Comparison of ENCODE assay signal across 9 mouse cellular contexts in the genomic region with DNA sequence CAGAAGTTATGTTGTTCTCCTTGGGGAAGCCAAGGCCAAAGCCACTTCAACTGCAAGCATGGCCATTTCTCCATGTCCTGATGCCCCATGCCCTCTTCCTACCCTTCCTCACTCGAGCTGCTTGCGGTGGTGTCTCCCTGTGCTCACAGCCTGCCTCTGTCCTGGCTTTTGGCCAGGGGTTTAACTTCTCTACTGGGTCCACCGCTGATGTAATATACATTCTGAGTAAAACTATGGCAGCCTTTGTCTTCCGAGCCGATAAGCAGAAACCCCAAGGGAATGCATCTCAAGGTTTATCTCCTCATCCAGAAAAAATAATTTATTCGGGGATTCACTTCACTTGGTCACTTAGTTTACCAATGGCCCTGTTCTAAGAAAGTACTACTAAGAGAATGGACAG. TPM values are rescaled to one million over a fixed set of nuclear protein-coding genes. Genes with fewer than 3 reads are reported as not detected.
DNase-seq lines count a peak whose midpoint lies in the region; ATAC-seq lines count a peak whose summit lies in the region.
"Had no signal": no experiment of that assay in that cellular context is flagged by ENCODE, and none has a peak within 500 bp of the region (broad histone marks: within the 10 kb centered on the region; RNA-seq: fewer than 3 reads in every experiment).

No protein-coding gene starts in this region.

- H3K4me3 ChIP-seq in midbrain, embryonic 14.5 days (replicated peaks; ENCODE audit: low read depth, low read length) = no peak overlapping the region
- H3K4me3 ChIP-seq in midbrain, embryonic 15.5 days = no peak overlapping the region
- no peak overlapping the region for H3K4me3 ChIP-seq in midbrain, embryonic 11.5 days (ENCODE audit: low read depth, low read length)

- H3K4me1 ChIP-seq in midbrain, embryonic 14.5 days (ENCODE audit: control insufficient read depth, insufficient read depth, low read length) = 0 out of 2 replicates have a peak, but pooled peaks cover 5% of the 10 kb centered on the region
- peaks cover 4% of the 10 kb centered on the region for H3K4me1 ChIP-seq in midbrain, embryonic 15.5 days
- H3K4me1 ChIP-seq in midbrain, embryonic 11.5 days (ENCODE audit: control insufficient read depth, insufficient read depth, low read length) = peaks cover 2% of the 10 kb centered on the region; the same call in 1 of the 2 replicates

- DNase-seq in cerebellum, postnatal 10 days = peak; percentile 15 to 20
- peak; percentile 12 for DNase-seq in midbrain, embryonic 14.5 days
- DNase-seq in spleen, postnatal 36 days (ENCODE audit: low spot score in 2 of 2) = peak; percentile 20 to 53
- DNase-seq in midbrain, embryonic 11.5 days (ENCODE audit: low spot score, missing footprints) = no peak
- DNase-seq in frontal cortex, postnatal 25 days (ENCODE audit: low spot score in 2 of 2) = no peak

- H3K4me2 ChIP-seq in midbrain, embryonic 14.5 days (ENCODE audit: low read length) = no peak overlapping the region
- H3K4me2 ChIP-seq in midbrain, embryonic 15.5 days = no peak overlapping the region
- H3K4me2 ChIP-seq in midbrain, embryonic 11.5 days = no peak overlapping the region

- H3K36me3 ChIP-seq in midbrain, embryonic 14.5 days (ENCODE audit: control insufficient read depth, insufficient read depth, low read length) = no peaks in the 10 kb centered on the region
- no peaks in the 10 kb centered on the region for H3K36me3 ChIP-seq in midbrain, embryonic 15.5 days (replicated peaks)
- no peaks in the 10 kb centered on the region for H3K36me3 ChIP-seq in midbrain, embryonic 11.5 days (ENCODE audit: control insufficient read depth, insufficient read depth, low read length)

- H3K9ac ChIP-seq in midbrain, embryonic 14.5 days (replicated peaks; ENCODE audit: low read length) = no peak overlapping the region
- no peak overlapping the region for H3K9ac ChIP-seq in midbrain, embryonic 15.5 days
- H3K9ac ChIP-seq in midbrain, embryonic 11.5 days (ENCODE audit: low read length) = no peak overlapping the region
- H3K9ac ChIP-seq: lung, embryonic 15.5 days had no signal

- H3K9me3 ChIP-seq in midbrain, embryonic 14.5 days (ENCODE audit: control insufficient read depth, low read length) = no peaks in the 10 kb centered on the region
- no peaks in the 10 kb centered on the region for H3K9me3 ChIP-seq in midbrain, embryonic 15.5 days
- H3K9me3 ChIP-seq in midbrain, embryonic 11.5 days (ENCODE audit: control insufficient read depth, low read length) = no peaks in the 10 kb centered on the region
- H3K9me3 ChIP-seq: lung, embryonic 15.5 days had no signal

- H3K27me3 ChIP-seq in midbrain, embryonic 14.5 days (ENCODE audit: control insufficient read depth, insufficient read depth, low read length) = no peaks in the 10 kb centered on the region
- no peaks in the 10 kb centered on the region for H3K27me3 ChIP-seq in midbrain, embryonic 15.5 days (replicated peaks)
- no peaks in the 10 kb centered on the region for H3K27me3 ChIP-seq in midbrain, embryonic 11.5 days (ENCODE audit: control insufficient read depth, insufficient read depth, low read length)
- H3K27me3 ChIP-seq: lung, embryonic 15.5 days had no signal

- no peak for ATAC-seq in cerebellum, adult (ENCODE audit: insufficient number of reproducible peaks, low FRiP score, low TSS enrichment)
- ATAC-seq in midbrain, embryonic 14.5 days (ENCODE audit: low FRiP score, low TSS enrichment) = no peak
- ATAC-seq in midbrain, embryonic 15.5 days (replicated peaks) = no peak
- peak; percentile 13 to 22; a peak in 2 of 4 replicates for ATAC-seq in hematopoietic stem cell, adult 5-6 weeks (replicated peaks in 1 of 2; ENCODE audit: insufficient read depth in 1 of 2, low FRiP score in 2 of 2, low TSS enrichment in 1 of 2, low read depth in 1 of 2, poor library complexity in 2 of 2, severe bottlenecking in 2 of 2)
- ATAC-seq in midbrain, embryonic 11.5 days (ENCODE audit: low FRiP score) = no peak

- H3K27ac ChIP-seq in midbrain, embryonic 14.5 days (replicated peaks; ENCODE audit: low read depth, low read length) = no peak overlapping the region
- H3K27ac ChIP-seq in midbrain, embryonic 15.5 days = no peak overlapping the region
- H3K27ac ChIP-seq in midbrain, embryonic 11.5 days (ENCODE audit: low read depth, low read length) = no peak overlapping the region
- H3K27ac ChIP-seq: lung, embryonic 15.5 days had no signal

- 65% methylated on average over 6 of the region's 6 CpGs for WGBS in midbrain, embryonic 14.5 days
- WGBS in midbrain, embryonic 15.5 days = 68% methylated on average over 6 of the region's 6 CpGs
- 74% methylated on average over 6 of the region's 6 CpGs for WGBS in midbrain, embryonic 11.5 days

RNA-seq across cellular contexts. Expression of a gene that starts 0.8 kb away (rescaled TPM):
- 61.7 and 114 TPM in 2 replicates for polyA plus RNA-seq in midbrain, embryonic 14.5 days (2014; fragmentation: Nextera tagmentation; extraction: Ambion mirVana)
- 85.7 and 94.6 TPM in 2 replicates for polyA plus RNA-seq in midbrain, embryonic 15.5 days (2015; fragmentation: Nextera tagmentation; extraction: Ambion mirVana)
- 3,422 and 3,507 TPM in 2 replicates for total RNA-seq in hematopoietic stem cell, adult 5-6 weeks (2017)
- 124 and 131 TPM in 2 replicates for polyA plus RNA-seq in midbrain, embryonic 11.5 days (2014; fragmentation: Nextera tagmentation; extraction: Ambion mirVana)

RNA-seq across cellular contexts. Expression of a gene that starts 13.8 kb away (rescaled TPM):
- not detected in 2 replicates for polyA plus RNA-seq in midbrain, embryonic 14.5 days (2014; fragmentation: Nextera tagmentation; extraction: Ambion mirVana)
- polyA plus RNA-seq in midbrain, embryonic 15.5 days (2015; fragmentation: Nextera tagmentation; extraction: Ambion mirVana) = not detected in 2 replicates
- not detected in 2 replicates for total RNA-seq in hematopoietic stem cell, adult 5-6 weeks (2017)
- not detected in 2 replicates for polyA plus RNA-seq in midbrain, embryonic 11.5 days (2014; fragmentation: Nextera tagmentation; extraction: Ambion mirVana)
- polyA plus RNA-seq: lung, embryonic 15.5 days had no signal

RNA-seq across cellular contexts. Expression of a gene that starts 28.5 kb away (rescaled TPM):
- 9.4 and 12.1 TPM in 2 replicates for polyA plus RNA-seq in midbrain, embryonic 14.5 days (2014; fragmentation: Nextera tagmentation; extraction: Ambion mirVana)
- 8.2 and 8.3 TPM in 2 replicates for polyA plus RNA-seq in midbrain, embryonic 15.5 days (2015; fragmentation: Nextera tagmentation; extraction: Ambion mirVana)
- 13.6 and 16.4 TPM in 2 replicates for total RNA-seq in hematopoietic stem cell, adult 5-6 weeks (2017)
- polyA plus RNA-seq in midbrain, embryonic 11.5 days (2014; fragmentation: Nextera tagmentation; extraction: Ambion mirVana) = 11.1 and 11.9 TPM in 2 replicates

RNA-seq across cellular contexts. Expression of a gene that starts 39.3 kb away (rescaled TPM):
- not detected in 2 replicates for polyA plus RNA-seq in midbrain, embryonic 14.5 days (2014; fragmentation: Nextera tagmentation; extraction: Ambion mirVana)
- polyA plus RNA-seq in midbrain, embryonic 15.5 days (2015; fragmentation: Nextera tagmentation; extraction: Ambion mirVana) = not detected in 2 replicates
- total RNA-seq in hematopoietic stem cell, adult 5-6 weeks (2017) = 0.44 TPM in 1 of 2 replicates, not detected in the other
- polyA plus RNA-seq in midbrain, embryonic 11.5 days (2014; fragmentation: Nextera tagmentation; extraction: Ambion mirVana) = not detected in 2 replicates
- polyA plus RNA-seq: lung, embryonic 15.5 days had no signal

RNA-seq across cellular contexts. Expression of a gene that starts 39.4 kb away (rescaled TPM):
- not detected in 2 replicates for polyA plus RNA-seq in midbrain, embryonic 14.5 days (2014; fragmentation: Nextera tagmentation; extraction: Ambion mirVana)
- not detected in 2 replicates for polyA plus RNA-seq in midbrain, embryonic 15.5 days (2015; fragmentation: Nextera tagmentation; extraction: Ambion mirVana)
- not detected in 2 replicates for total RNA-seq in hematopoietic stem cell, adult 5-6 weeks (2017)
- not detected in 2 replicates for polyA plus RNA-seq in midbrain, embryonic 11.5 days (2014; fragmentation: Nextera tagmentation; extraction: Ambion mirVana)
- polyA plus RNA-seq: lung, embryonic 15.5 days had no signal

Comparison
In these comparisons a context has a peak if more than half of its experiments do, and no peak if none do; other contexts are left out.
1. DNase-seq: peak in cerebellum, postnatal 10 days (2 of 2), midbrain, embryonic 14.5 days (single experiment) and spleen, postnatal 36 days (2 of 2); none in midbrain, embryonic 11.5 days (single experiment) and frontal cortex, postnatal 25 days (0 of 2).
2. ATAC-seq: peak in hematopoietic stem cell, adult 5-6 weeks (2 of 2); none in cerebellum, adult (single experiment), midbrain, embryonic 14.5 days (single experiment), midbrain, embryonic 15.5 days (single experiment) and midbrain, embryonic 11.5 days (single experiment).